Mouse (Mus musculus) C2C12 (cell line): ENCODE results near the gene Kansl1.

Experiments
- CTCF ChIP-seq: IDR thresholded peaks from one replicate; pipeline ENCODE4 v1.5.1; 2011; ENCODE audit not compliant: control insufficient read depth, insufficient read depth, insufficient read length
- MYOD1 ChIP-seq: IDR thresholded peaks from one replicate; pipeline ENCODE4 v1.6.1; 2011; ENCODE audit warnings: low read depth; ENCODE audit not compliant: control insufficient read depth, insufficient read length
- MYOG ChIP-seq: IDR thresholded peaks from one replicate; pipeline ENCODE4 v1.6.1; 2011; ENCODE audit not compliant: control insufficient read depth, insufficient read length; ENCODE audit errors: extremely low read depth
- USF1 ChIP-seq: IDR thresholded peaks from one replicate; pipeline ENCODE4 v1.6.1; 2011; ENCODE audit warnings: low read depth, mild to moderate bottlenecking, control low read depth, moderate library complexity

DNA sequence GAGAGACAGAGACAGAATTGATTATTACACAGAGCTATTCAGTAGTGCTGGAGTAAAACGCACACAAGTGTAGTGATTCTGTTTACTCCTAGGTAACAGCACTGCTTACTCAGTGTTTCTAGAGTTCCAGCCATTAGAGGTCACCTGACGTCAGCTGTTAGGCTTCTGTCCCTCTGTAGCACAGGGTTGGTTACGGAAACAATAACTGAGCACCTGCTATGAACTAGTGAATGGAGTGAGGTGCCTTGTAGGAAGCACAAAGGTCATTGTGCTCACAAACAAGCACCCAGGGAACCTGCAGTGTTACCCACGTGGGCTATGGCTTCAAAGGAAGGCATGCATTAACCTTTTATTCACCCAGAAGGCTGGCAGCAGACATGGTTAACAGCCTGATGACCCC is 10.8 kb upstream of the Kansl1 start:
- TF ChIP-seq CTCF, result no peak
- no peak for TF ChIP-seq MYOD1
- TF ChIP-seq USF1, result no peak
- TF ChIP-seq MYOG, result no peak
